Mouse (Mus musculus): Measurements from ENCODE around the gene Ints1.

DNA sequence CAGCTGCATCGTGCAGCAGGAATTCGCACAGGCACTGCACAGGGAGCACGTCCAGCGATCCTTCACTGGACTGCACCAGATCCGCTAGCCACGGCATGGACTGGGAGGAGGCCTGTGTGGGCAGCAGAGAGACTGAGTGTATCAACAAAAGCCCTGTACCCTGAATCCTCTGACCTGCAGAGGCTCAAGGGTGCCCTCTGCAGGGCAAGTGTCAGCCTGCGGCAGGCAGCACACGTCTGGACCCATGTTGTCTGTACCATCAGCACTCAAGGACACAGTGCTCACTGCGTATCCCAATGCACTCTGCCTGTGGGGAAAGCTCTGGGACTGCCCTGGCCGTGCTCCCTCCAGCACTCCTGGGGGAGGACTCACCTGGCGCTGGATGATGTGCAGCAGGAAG, 11.2 kb downstream of the Ints1 start:
- TF ChIP-seq CTCF (IDR thresholded peaks at IDR 0.05; ENCODE audit: control insufficient read depth, insufficient read depth, insufficient read length) (peak; percentile 64), USF1 (IDR thresholded peaks at IDR 0.05; ENCODE audit: low read depth) (no peak), MAX (IDR thresholded peaks at IDR 0.05) (no peak)

All from C2C12 (cell line).